Mouse (Mus musculus): ENCODE data around the gene Rrbp1. TPM values are rescaled to one million over a fixed set of nuclear protein-coding genes. Genes with fewer than 3 reads are reported as not detected.

The Rrbp1 gene
- polyA plus RNA-seq, 1 experiment from 2014 or later, result 88.8 TPM

DNA sequence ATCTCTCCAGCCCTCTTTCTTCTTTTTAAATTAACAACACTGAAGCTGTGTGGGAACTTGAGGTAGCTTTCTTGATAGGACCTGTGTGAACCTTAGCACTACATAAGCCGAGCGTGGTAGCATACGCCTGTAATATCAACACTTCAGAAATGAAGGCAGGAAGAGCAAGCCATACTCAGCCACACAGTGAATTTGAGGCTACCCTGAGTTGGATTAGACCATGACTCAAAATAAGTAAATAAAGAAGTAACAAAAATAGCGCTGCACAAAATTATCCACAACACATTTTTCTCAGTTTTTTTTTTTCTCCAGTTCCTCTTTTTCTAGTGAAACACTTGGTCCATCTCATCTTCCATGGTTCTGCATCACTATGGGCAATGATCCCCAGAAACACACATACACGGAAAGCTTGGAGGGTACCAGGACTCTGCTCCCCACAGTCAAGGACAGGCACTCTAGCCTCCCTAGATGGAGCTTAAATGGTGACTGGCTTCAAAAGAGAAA lies 35.9 kb downstream of the Rrbp1 start:
- no peak for DNase-seq
- no peak overlapping the region for H3K4me2 ChIP-seq
- H3K36me3 ChIP-seq (ENCODE audit: insufficient read depth), result peaks cover 66% of the 10 kb centered on the region
- no peak overlapping the region for H3K9ac ChIP-seq
- no peak overlapping the region for H3K4me3 ChIP-seq (ENCODE audit: low read depth, low read length)
- no peak for ATAC-seq (ENCODE audit: insufficient read depth)
- H3K27ac ChIP-seq (ENCODE audit: low read depth), result no peak overlapping the region
- no peaks in the 10 kb centered on the region for H3K9me3 ChIP-seq (ENCODE audit: low read depth, low read length)
- 96% methylated on average over 5 of the region's 5 CpGs for WGBS
- no peaks in the 10 kb centered on the region for H3K4me1 ChIP-seq (ENCODE audit: insufficient read depth)
- no peaks in the 10 kb centered on the region for H3K27me3 ChIP-seq (ENCODE audit: insufficient read depth, low read length)
- no peak for TF ChIP-seq CTCF (IDR thresholded peaks at IDR 0.05; ENCODE audit: low read depth)

DNA sequence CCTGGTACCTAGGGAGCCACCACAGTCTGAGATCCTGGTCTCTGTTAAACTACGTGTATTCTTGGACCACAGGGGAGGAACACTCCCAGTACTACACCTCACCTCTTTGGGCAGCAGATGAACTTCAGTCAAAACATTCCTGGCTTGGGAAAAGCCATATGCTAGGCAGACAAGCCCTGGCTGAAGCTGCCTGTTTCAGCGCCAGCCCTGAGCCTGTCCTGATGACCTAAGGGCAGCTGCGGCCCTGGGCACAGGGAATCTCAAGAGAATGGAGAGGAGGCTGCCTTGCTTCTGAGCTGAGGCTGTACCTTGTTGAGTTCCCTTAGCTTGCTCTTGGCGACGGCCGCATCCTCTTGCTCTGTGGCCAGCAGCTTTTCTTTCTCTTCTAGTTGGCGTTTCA lies 37.9 kb downstream of the Rrbp1 start:
- Histone ChIP-seq H3K9me3 (ENCODE audit: low read depth, low read length) (no peaks in the 10 kb centered on the region), H3K4me1 (ENCODE audit: insufficient read depth) (no peaks in the 10 kb centered on the region), H3K27me3 (ENCODE audit: insufficient read depth, low read length) (no peaks in the 10 kb centered on the region), H3K4me2 (no peak overlapping the region), H3K9ac (no peak overlapping the region), H3K27ac (ENCODE audit: low read depth) (no peak overlapping the region), H3K36me3 (ENCODE audit: insufficient read depth) (peaks cover 72% of the 10 kb centered on the region), H3K4me3 (ENCODE audit: low read depth, low read length) (no peak overlapping the region)
- ATAC-seq (ENCODE audit: insufficient read depth), result no peak
- DNase-seq, result no peak
- no peak for TF ChIP-seq CTCF (IDR thresholded peaks at IDR 0.05; ENCODE audit: low read depth)
- 93% methylated on average over 7 of the region's 7 CpGs for WGBS

DNA sequence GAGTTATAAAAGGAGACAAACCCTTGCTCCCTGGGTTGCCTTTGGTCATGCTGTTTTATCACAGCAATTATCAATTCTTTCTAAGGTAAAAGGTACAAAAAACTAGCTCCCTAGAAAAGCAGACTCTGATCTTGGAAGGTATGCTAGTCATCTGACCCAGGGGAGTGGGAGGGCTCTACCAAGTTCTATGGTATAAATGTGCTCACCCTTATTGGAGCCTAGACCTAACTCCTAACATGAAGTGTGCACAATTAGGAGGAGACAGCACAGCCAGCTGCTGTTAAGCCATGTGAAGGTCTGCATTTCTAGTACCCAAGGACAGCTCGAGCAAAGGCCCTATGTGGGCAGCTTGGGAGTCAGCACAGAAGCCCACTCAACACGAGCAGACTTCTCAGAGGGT lies 39.2 kb downstream of the Rrbp1 start:
- Histone ChIP-seq H3K9ac (no peak overlapping the region), H3K4me3 (ENCODE audit: low read depth, low read length) (no peak overlapping the region), H3K27ac (ENCODE audit: low read depth) (no peak overlapping the region), H3K36me3 (ENCODE audit: insufficient read depth) (peaks cover 83% of the 10 kb centered on the region), H3K4me2 (no peak overlapping the region), H3K27me3 (ENCODE audit: insufficient read depth, low read length) (no peaks in the 10 kb centered on the region), H3K4me1 (ENCODE audit: insufficient read depth) (no peaks in the 10 kb centered on the region), H3K9me3 (ENCODE audit: low read depth, low read length) (no peaks in the 10 kb centered on the region)
- TF ChIP-seq CTCF (IDR thresholded peaks at IDR 0.05; ENCODE audit: low read depth), result no peak
- no peak for DNase-seq
- 87% methylated on average over 2 of the region's 2 CpGs for WGBS
- ATAC-seq (ENCODE audit: insufficient read depth), result no peak

DNA sequence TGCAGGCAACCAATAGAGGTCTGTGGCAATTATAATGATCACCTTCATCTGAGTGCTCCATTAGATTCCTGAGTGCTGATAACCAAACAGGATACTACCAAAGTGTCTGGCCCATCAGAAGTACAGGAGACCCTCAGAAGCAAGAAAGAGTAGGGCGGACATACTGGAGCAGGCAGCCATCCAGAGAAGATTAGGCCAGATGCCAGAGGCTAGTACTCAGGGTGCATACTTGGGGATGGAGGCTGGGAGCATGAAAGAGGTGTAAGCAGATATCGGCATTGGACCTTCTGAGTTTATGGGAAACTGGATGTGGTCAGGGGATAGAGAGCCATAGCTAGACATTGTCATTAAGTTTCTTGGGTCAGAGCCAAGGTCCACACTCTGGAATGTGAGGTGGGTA lies 40.2 kb downstream of the Rrbp1 start:
- peaks cover 92% of the 10 kb centered on the region for H3K36me3 ChIP-seq (ENCODE audit: insufficient read depth)
- DNase-seq, result peak; percentile 13
- no peaks in the 10 kb centered on the region for H3K4me1 ChIP-seq (ENCODE audit: insufficient read depth)
- H3K4me2 ChIP-seq, result no peak overlapping the region
- peak; percentile 26; the same call in 1 of the 2 replicates for ATAC-seq (ENCODE audit: insufficient read depth)
- no peaks in the 10 kb centered on the region for H3K9me3 ChIP-seq (ENCODE audit: low read depth, low read length)
- TF ChIP-seq CTCF (IDR thresholded peaks at IDR 0.05; ENCODE audit: low read depth), result no peak
- H3K27ac ChIP-seq (ENCODE audit: low read depth), result no peak overlapping the region
- H3K4me3 ChIP-seq (ENCODE audit: low read depth, low read length), result no peak overlapping the region
- H3K27me3 ChIP-seq (ENCODE audit: insufficient read depth, low read length), result no peaks in the 10 kb centered on the region
- 80% methylated on average over 2 of the region's 2 CpGs for WGBS
- H3K9ac ChIP-seq, result no peak overlapping the region

DNA sequence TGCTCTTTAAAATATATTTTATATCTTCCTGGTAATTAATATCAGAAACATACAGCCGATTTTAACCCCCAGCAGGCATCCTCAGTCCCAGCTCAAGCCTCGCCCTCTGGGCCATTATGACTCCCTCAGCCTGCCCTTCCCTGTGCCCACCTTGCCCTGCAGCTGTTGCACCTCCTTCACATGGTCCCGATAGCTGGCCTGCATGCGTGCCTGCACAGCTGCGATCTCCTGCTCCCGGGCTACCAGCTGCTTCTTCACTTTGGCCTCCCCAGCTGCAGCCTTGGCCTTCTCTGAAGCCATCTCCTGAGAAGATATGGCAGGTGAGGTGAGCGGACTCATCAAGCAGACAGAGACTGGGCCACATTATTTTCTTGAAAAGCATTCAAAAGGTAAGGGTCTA lies 41.8 kb downstream of the Rrbp1 start:
- DNase-seq, result no peak
- no peak for ATAC-seq (ENCODE audit: insufficient read depth)
- no peak overlapping the region for H3K9ac ChIP-seq
- H3K27me3 ChIP-seq (ENCODE audit: insufficient read depth, low read length), result no peaks in the 10 kb centered on the region
- 95% methylated on average over 7 of the region's 7 CpGs for WGBS
- H3K4me3 ChIP-seq (ENCODE audit: low read depth, low read length), result no peak overlapping the region
- no peaks in the 10 kb centered on the region for H3K9me3 ChIP-seq (ENCODE audit: low read depth, low read length)
- H3K4me1 ChIP-seq (ENCODE audit: insufficient read depth), result no peaks in the 10 kb centered on the region
- no peak overlapping the region for H3K4me2 ChIP-seq
- H3K27ac ChIP-seq (ENCODE audit: low read depth), result no peak overlapping the region
- TF ChIP-seq CTCF (IDR thresholded peaks at IDR 0.05; ENCODE audit: low read depth), result no peak
- H3K36me3 ChIP-seq (ENCODE audit: insufficient read depth), result peaks cover 97% of the 10 kb centered on the region

DNA sequence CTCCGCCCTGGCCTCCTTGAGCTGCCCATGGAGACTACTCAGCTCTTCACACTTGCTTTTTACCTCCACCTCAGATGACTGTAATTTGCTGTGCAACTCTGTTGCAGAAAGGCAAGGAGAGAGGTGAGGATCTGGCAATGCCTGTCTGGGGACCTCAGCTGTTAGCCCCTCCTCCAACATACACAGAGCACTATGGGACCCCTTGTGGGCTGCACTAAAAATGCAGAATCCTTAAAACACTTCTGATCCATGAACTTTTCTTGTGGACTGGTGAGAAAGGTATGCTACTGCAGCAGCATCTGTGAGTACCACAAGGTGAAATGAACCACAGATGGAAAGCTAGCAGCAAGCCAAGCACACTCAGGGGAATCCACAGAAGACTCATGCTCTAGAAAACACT lies 47.7 kb downstream of the Rrbp1 start:
- no peaks in the 10 kb centered on the region for H3K9me3 ChIP-seq (ENCODE audit: low read depth, low read length)
- WGBS, result 95% methylated on average over 1 of the region's 1 CpGs
- H3K9ac ChIP-seq, result no peak overlapping the region
- no peaks in the 10 kb centered on the region for H3K4me1 ChIP-seq (ENCODE audit: insufficient read depth)
- H3K4me3 ChIP-seq (ENCODE audit: low read depth, low read length), result no peak overlapping the region
- no peak overlapping the region for H3K4me2 ChIP-seq
- no peak for DNase-seq
- H3K27me3 ChIP-seq (ENCODE audit: insufficient read depth, low read length), result no peaks in the 10 kb centered on the region
- peaks cover 80% of the 10 kb centered on the region for H3K36me3 ChIP-seq (ENCODE audit: insufficient read depth)
- TF ChIP-seq CTCF (IDR thresholded peaks at IDR 0.05; ENCODE audit: low read depth), result peak; percentile 35; the same call in 1 of the 2 replicates
- no peak for ATAC-seq (ENCODE audit: insufficient read depth)
- no peak overlapping the region for H3K27ac ChIP-seq (ENCODE audit: low read depth)

DNA sequence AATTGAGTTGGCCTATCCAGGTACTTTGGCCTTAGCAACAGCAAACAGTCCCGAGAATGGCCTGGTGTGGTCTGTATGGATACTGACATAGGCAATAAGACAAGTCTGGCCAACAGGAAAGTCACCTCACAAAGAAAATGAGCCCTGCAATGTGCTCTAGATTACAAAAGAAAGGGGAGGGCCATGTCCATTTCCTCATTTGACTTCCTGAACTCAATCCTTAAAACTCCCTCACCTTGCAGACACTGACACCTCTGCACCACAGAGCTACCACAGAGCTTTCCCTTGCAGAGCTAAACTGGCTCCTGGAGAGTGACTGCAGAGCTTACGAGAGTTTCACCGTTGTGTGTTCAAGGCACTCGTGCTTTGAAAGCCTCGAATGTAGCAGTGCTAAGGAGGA lies 48.9 kb downstream of the Rrbp1 start:
- Histone ChIP-seq H3K9ac (no peak overlapping the region), H3K4me1 (ENCODE audit: insufficient read depth) (no peaks in the 10 kb centered on the region), H3K4me2 (no peak overlapping the region), H3K27ac (ENCODE audit: low read depth) (no peak overlapping the region), H3K36me3 (ENCODE audit: insufficient read depth) (peaks cover 80% of the 10 kb centered on the region), H3K27me3 (ENCODE audit: insufficient read depth, low read length) (no peaks in the 10 kb centered on the region), H3K9me3 (ENCODE audit: low read depth, low read length) (no peaks in the 10 kb centered on the region), H3K4me3 (ENCODE audit: low read depth, low read length) (no peak overlapping the region)
- no peak for ATAC-seq (ENCODE audit: insufficient read depth)
- 91% methylated on average over 5 of the region's 5 CpGs for WGBS
- DNase-seq, result no peak
- TF ChIP-seq CTCF (IDR thresholded peaks at IDR 0.05; ENCODE audit: low read depth), result no peak

DNA sequence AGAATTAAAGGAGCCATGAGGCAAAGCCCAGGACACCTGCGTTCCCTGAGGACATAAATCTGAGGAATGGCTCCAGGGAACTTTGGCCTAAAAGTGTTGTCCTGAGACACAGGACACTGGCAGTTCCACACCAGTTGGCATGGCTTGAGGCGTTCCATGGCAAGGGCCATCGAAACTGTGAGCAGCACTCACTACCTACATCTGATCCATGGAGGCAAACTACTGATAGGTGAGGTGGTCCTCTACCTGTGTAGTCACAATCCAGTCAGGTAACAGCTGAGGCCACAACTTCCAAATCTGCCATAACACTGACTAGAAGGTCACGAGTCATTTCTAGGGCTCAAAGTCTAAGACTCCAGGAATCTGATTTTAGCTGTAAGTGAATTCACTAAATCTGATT lies 55.3 kb downstream of the Rrbp1 start:
- no peaks in the 10 kb centered on the region for H3K9me3 ChIP-seq (ENCODE audit: low read depth, low read length)
- DNase-seq, result no peak
- no peak for ATAC-seq (ENCODE audit: insufficient read depth)
- no peak overlapping the region for H3K4me3 ChIP-seq (ENCODE audit: low read depth, low read length)
- no peaks in the 10 kb centered on the region for H3K4me1 ChIP-seq (ENCODE audit: insufficient read depth)
- 98% methylated on average over 4 of the region's 4 CpGs for WGBS
- peaks cover 81% of the 10 kb centered on the region for H3K36me3 ChIP-seq (ENCODE audit: insufficient read depth)
- TF ChIP-seq CTCF (IDR thresholded peaks at IDR 0.05; ENCODE audit: low read depth), result no peak
- no peaks in the 10 kb centered on the region for H3K27me3 ChIP-seq (ENCODE audit: insufficient read depth, low read length)
- H3K27ac ChIP-seq (ENCODE audit: low read depth), result no peak overlapping the region
- H3K4me2 ChIP-seq, result no peak overlapping the region
- H3K9ac ChIP-seq, result no peak overlapping the region

All from lung, embryonic 14.5 days (tissue).